Mouse (Mus musculus): Measurements from ENCODE around the gene Antxr1. TPM values are rescaled to one million over a fixed set of nuclear protein-coding genes. Genes with fewer than 3 reads are reported as not detected.

Antxr1 gene
- polyA plus RNA-seq, 1 experiment from 2014 or later: 13.2 TPM

GRCm38 (mm10) chr6:87334361-87335090 is 1.1 kb downstream of the Antxr1 start:
- Histone ChIP-seq H3K4me1 (ENCODE audit: control insufficient read depth, insufficient read depth, low read length) (peaks cover 8% of the 10 kb centered on the region), H3K27me3 (ENCODE audit: control insufficient read depth, insufficient read depth, low read length) (no peaks in the 10 kb centered on the region), H3K9me3 (ENCODE audit: control insufficient read depth, low read length) (no peaks in the 10 kb centered on the region), H3K4me3 (ENCODE audit: low read depth, low read length) (peak overlapping the region; percentile 84), H3K27ac (replicated peaks; ENCODE audit: low read depth, low read length) (peak overlapping the region; percentile 94), H3K36me3 (ENCODE audit: control insufficient read depth, insufficient read depth, low read length) (no peaks in the 10 kb centered on the region), H3K4me2 (ENCODE audit: low read depth, severe bottlenecking) (peak overlapping the region; percentile 79), H3K9ac (ENCODE audit: low read length) (peak overlapping the region; percentile 97)
- 5% methylated on average over 11 of the region's 11 CpGs for WGBS
- ATAC-seq (ENCODE audit: insufficient number of reproducible peaks, low FRiP score, low TSS enrichment, low read depth): peak; percentile 45; the same call in 1 of the 2 replicates
- peak; percentile 70 for DNase-seq (ENCODE audit: low spot score)

DNA sequence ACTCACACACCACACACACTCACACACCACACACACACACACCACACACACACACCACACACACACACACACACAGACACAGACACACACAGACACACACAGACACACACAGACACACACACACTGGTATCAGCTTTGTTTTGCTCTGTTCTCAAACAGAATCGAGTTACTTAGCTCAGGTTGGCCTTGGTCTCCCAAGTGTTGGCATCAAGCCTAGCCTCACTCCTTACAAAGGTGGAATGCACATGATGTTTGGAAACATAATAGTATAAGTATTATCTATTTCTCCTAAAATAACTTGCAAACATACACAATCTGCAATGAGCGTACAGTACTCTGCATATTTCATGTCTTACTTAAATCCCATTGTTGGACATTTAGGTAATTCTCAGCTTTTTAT is 3.2 kb downstream of the Antxr1 start:
- peaks cover 8% of the 10 kb centered on the region for H3K4me1 ChIP-seq (ENCODE audit: control insufficient read depth, insufficient read depth, low read length)
- H3K4me2 ChIP-seq (ENCODE audit: low read depth, severe bottlenecking): no peak overlapping the region
- WGBS: 88% methylated on average over 2 of the region's 2 CpGs
- no peak for DNase-seq (ENCODE audit: low spot score)
- ATAC-seq (ENCODE audit: insufficient number of reproducible peaks, low FRiP score, low TSS enrichment, low read depth): no peak
- no peaks in the 10 kb centered on the region for H3K36me3 ChIP-seq (ENCODE audit: control insufficient read depth, insufficient read depth, low read length)
- no peaks in the 10 kb centered on the region for H3K9me3 ChIP-seq (ENCODE audit: control insufficient read depth, low read length)
- no peak overlapping the region for H3K9ac ChIP-seq (ENCODE audit: low read length)
- no peak overlapping the region for H3K4me3 ChIP-seq (ENCODE audit: low read depth, low read length)
- H3K27ac ChIP-seq (replicated peaks; ENCODE audit: low read depth, low read length): no peak overlapping the region
- no peaks in the 10 kb centered on the region for H3K27me3 ChIP-seq (ENCODE audit: control insufficient read depth, insufficient read depth, low read length)

DNA sequence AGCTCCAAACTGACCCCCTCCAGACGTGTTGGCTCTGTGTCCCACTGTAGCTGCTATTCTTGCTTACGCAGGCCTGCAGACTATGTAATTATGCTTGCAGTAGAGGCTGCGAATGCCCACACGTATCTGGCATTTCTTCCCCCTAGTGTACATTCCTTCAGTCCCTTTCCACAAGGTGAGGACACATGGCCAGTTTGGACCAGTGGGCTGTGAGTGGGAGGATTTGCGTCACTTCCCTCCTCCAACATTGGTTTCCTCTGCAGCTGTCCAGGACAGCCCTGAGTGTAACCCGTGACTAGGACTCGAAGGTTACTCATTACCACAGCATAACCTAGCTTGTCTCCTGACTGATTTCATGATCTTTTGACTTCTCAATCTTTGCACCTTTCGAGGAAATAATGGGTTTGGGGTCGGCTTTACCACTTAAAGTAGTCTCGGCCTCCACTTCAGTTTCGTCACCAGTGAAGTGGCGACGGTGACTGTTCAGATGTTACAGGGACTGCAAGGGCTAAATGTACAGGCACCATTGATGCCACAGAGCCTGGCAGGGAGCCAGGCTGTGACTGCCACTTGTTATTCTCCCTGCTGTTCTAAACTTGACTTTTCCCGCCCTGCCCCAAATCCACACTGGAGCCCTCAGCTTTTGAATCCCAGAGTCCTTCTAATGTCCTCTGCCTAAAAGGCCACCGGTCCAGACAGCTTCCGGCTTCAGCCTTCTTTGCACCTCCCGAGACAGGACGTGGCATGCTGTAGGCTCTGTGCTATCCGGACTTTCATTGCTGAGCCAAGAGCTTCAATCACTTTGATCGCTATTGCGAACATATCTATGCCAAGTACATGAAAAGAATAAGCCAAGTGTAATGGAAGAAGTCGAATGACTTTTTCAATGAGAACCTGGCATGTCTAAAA is 7.1 kb downstream of the Antxr1 start:
- H3K9ac ChIP-seq (ENCODE audit: low read length): no peak overlapping the region
- H3K4me1 ChIP-seq (ENCODE audit: control insufficient read depth, insufficient read depth, low read length): peaks cover 3% of the 10 kb centered on the region; the same call in 1 of the 2 replicates
- DNase-seq (ENCODE audit: low spot score) (no peak), ATAC-seq (ENCODE audit: insufficient number of reproducible peaks, low FRiP score, low TSS enrichment, low read depth) (no peak)
- H3K27ac ChIP-seq (replicated peaks; ENCODE audit: low read depth, low read length): no peak overlapping the region
- no peak overlapping the region for H3K4me3 ChIP-seq (ENCODE audit: low read depth, low read length)
- WGBS: 86% methylated on average over 22 of the region's 22 CpGs
- H3K4me2 ChIP-seq (ENCODE audit: low read depth, severe bottlenecking): no peak overlapping the region
- H3K36me3 ChIP-seq (ENCODE audit: control insufficient read depth, insufficient read depth, low read length): no peaks in the 10 kb centered on the region
- no peaks in the 10 kb centered on the region for H3K9me3 ChIP-seq (ENCODE audit: control insufficient read depth, low read length)
- H3K27me3 ChIP-seq (ENCODE audit: control insufficient read depth, insufficient read depth, low read length): no peaks in the 10 kb centered on the region

DNA sequence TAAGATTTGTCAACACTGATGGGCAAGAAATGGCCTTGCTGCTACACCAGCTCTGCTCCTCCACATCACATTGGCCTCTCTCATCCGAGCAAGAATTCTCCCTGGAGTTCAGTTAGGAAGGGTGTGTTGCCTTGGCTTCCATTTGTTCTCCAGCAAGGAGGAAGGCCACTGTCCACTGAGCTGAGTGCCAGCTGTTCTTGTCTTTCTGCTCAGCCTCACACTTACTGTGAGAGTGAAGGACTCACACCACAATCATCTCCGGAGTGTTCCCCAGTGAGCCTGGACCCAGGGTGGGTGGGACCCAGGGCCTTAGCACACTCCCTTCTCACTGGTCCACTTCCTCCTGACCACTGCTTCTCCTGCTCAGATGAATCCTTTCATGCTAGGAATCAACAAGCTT is 8.7 kb downstream of the Antxr1 start:
- Histone ChIP-seq H3K36me3 (ENCODE audit: control insufficient read depth, insufficient read depth, low read length) (no peaks in the 10 kb centered on the region), H3K27ac (replicated peaks; ENCODE audit: low read depth, low read length) (no peak overlapping the region), H3K9ac (ENCODE audit: low read length) (no peak overlapping the region), H3K4me2 (ENCODE audit: low read depth, severe bottlenecking) (no peak overlapping the region), H3K4me3 (ENCODE audit: low read depth, low read length) (no peak overlapping the region), H3K27me3 (ENCODE audit: control insufficient read depth, insufficient read depth, low read length) (no peaks in the 10 kb centered on the region), H3K4me1 (ENCODE audit: control insufficient read depth, insufficient read depth, low read length) (peaks cover 3% of the 10 kb centered on the region; the same call in 1 of the 2 replicates), H3K9me3 (ENCODE audit: control insufficient read depth, low read length) (no peaks in the 10 kb centered on the region)
- WGBS: 88% methylated on average over 2 of the region's 2 CpGs
- DNase-seq (ENCODE audit: low spot score): no peak
- no peak for ATAC-seq (ENCODE audit: insufficient number of reproducible peaks, low FRiP score, low TSS enrichment, low read depth)

DNA sequence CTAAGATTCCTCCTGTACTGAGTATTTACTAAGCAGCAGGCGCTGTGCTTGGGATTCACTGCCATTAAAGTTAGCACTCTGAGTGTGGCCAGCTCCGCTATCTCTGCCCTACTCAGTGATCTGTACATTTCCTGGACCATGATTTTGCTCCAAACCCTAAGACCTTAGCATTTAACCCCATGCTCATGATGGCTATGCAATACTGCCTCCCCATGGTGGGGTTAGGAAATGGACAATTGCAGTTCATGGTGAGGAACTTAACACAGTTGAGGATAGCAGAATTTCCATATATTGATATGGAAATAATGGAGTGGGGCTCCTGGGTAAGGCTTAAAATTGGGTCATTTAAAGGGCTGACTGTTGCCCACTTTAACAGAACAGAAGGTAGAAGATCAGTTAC is 12.2 kb downstream of the Antxr1 start:
- no peak overlapping the region for H3K4me3 ChIP-seq (ENCODE audit: low read depth, low read length)
- 83% methylated on average over 2 of the region's 2 CpGs for WGBS
- ATAC-seq (ENCODE audit: insufficient number of reproducible peaks, low FRiP score, low TSS enrichment, low read depth) (no peak), DNase-seq (ENCODE audit: low spot score) (peak; percentile 28)
- no peaks in the 10 kb centered on the region for H3K36me3 ChIP-seq (ENCODE audit: control insufficient read depth, insufficient read depth, low read length)
- H3K9me3 ChIP-seq (ENCODE audit: control insufficient read depth, low read length): no peaks in the 10 kb centered on the region
- H3K4me1 ChIP-seq (ENCODE audit: control insufficient read depth, insufficient read depth, low read length): no peaks in the 10 kb centered on the region
- no peaks in the 10 kb centered on the region for H3K27me3 ChIP-seq (ENCODE audit: control insufficient read depth, insufficient read depth, low read length)
- no peak overlapping the region for H3K4me2 ChIP-seq (ENCODE audit: low read depth, severe bottlenecking)
- H3K9ac ChIP-seq (ENCODE audit: low read length): no peak overlapping the region
- H3K27ac ChIP-seq (replicated peaks; ENCODE audit: low read depth, low read length): no peak overlapping the region

- ATAC-seq (ENCODE audit: insufficient number of reproducible peaks, low FRiP score, low TSS enrichment, low read depth) (no peak), DNase-seq (ENCODE audit: low spot score) (no peak)
- Histone ChIP-seq H3K27ac (replicated peaks; ENCODE audit: low read depth, low read length) (no peak overlapping the region), H3K36me3 (ENCODE audit: control insufficient read depth, insufficient read depth, low read length) (no peaks in the 10 kb centered on the region), H3K4me1 (ENCODE audit: control insufficient read depth, insufficient read depth, low read length) (no peaks in the 10 kb centered on the region), H3K4me2 (ENCODE audit: low read depth, severe bottlenecking) (no peak overlapping the region), H3K4me3 (ENCODE audit: low read depth, low read length) (no peak overlapping the region), H3K9ac (ENCODE audit: low read length) (no peak overlapping the region), H3K27me3 (ENCODE audit: control insufficient read depth, insufficient read depth, low read length) (no peaks in the 10 kb centered on the region), H3K9me3 (ENCODE audit: control insufficient read depth, low read length) (no peaks in the 10 kb centered on the region)
- 93% methylated on average over 7 of the region's 7 CpGs for WGBS
These were observed 17.0 kb downstream of the Antxr1 start for GRCm38 (mm10) chr6:87318651-87319050.

- no peak overlapping the region for H3K9ac ChIP-seq (ENCODE audit: low read length)
- H3K4me1 ChIP-seq (ENCODE audit: control insufficient read depth, insufficient read depth, low read length): no peaks in the 10 kb centered on the region
- no peaks in the 10 kb centered on the region for H3K36me3 ChIP-seq (ENCODE audit: control insufficient read depth, insufficient read depth, low read length)
- 90% methylated on average over 8 of the region's 8 CpGs for WGBS
- H3K27me3 ChIP-seq (ENCODE audit: control insufficient read depth, insufficient read depth, low read length): no peaks in the 10 kb centered on the region
- DNase-seq (ENCODE audit: low spot score) (no peak), ATAC-seq (ENCODE audit: insufficient number of reproducible peaks, low FRiP score, low TSS enrichment, low read depth) (no peak)
- no peaks in the 10 kb centered on the region for H3K9me3 ChIP-seq (ENCODE audit: control insufficient read depth, low read length)
- no peak overlapping the region for H3K4me2 ChIP-seq (ENCODE audit: low read depth, severe bottlenecking)
- H3K27ac ChIP-seq (replicated peaks; ENCODE audit: low read depth, low read length): no peak overlapping the region
- no peak overlapping the region for H3K4me3 ChIP-seq (ENCODE audit: low read depth, low read length)
These were observed 18.7 kb downstream of the Antxr1 start for GRCm38 (mm10) chr6:87316966-87317365.

DNA sequence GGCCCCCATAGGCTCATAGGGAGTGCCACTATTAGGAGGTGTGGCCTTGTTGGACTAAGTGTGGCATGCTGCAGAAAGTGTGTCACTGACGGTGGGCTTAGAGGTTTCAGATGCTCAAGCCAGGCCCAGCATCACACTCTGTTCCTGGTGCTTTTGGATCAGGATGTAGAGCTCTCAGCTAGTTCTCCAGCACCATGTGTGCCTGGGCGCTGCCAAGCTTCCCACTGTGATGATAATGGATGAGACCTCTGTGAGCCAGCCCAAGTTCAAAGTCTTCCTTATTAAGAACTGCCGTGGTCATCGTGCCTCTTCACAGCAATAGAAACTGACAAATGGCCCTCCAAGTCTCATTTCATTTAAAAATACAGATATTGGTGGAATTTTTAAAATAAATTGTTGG is 22.9 kb downstream of the Antxr1 start:
- no peak for ATAC-seq (ENCODE audit: insufficient number of reproducible peaks, low FRiP score, low TSS enrichment, low read depth)
- WGBS: 69% methylated on average over 4 of the region's 4 CpGs
- no peaks in the 10 kb centered on the region for H3K9me3 ChIP-seq (ENCODE audit: control insufficient read depth, low read length)
- no peak overlapping the region for H3K9ac ChIP-seq (ENCODE audit: low read length)
- no peak overlapping the region for H3K4me2 ChIP-seq (ENCODE audit: low read depth, severe bottlenecking)
- H3K4me3 ChIP-seq (ENCODE audit: low read depth, low read length): no peak overlapping the region
- H3K27ac ChIP-seq (replicated peaks; ENCODE audit: low read depth, low read length): no peak overlapping the region
- peaks cover 7% of the 10 kb centered on the region; the same call in 1 of the 2 replicates for H3K36me3 ChIP-seq (ENCODE audit: control insufficient read depth, insufficient read depth, low read length)
- H3K4me1 ChIP-seq (ENCODE audit: control insufficient read depth, insufficient read depth, low read length): no peaks in the 10 kb centered on the region
- no peaks in the 10 kb centered on the region for H3K27me3 ChIP-seq (ENCODE audit: control insufficient read depth, insufficient read depth, low read length)
- no peak for DNase-seq (ENCODE audit: low spot score)
